Mouse (Mus musculus) limb, embryonic 14.5 days (tissue): ENCODE results near the gene Lgr5. TPM values are rescaled to one million over a fixed set of nuclear protein-coding genes. Genes with fewer than 3 reads are reported as not detected.

Source experiments
- ATAC-seq: fragments of 200-750 bp; cut with Nextera tagmentation; 2 replicates; pipeline ENCODE4 v1.8.0; 2017; ENCODE audit warnings: low read depth, moderate number of reproducible peaks, moderate TSS enrichment; ENCODE audit not compliant: low FRiP score
- DNase-seq: peaks from one replicate; pipeline ENCODE4 v3.0.0-alpha.2; 2015; ENCODE audit warnings: low spot score
- H3K27ac ChIP-seq: fragments of 300-500 bp; sonication (generic); replicated peaks from 2 replicates; pipeline ENCODE4 v1.5.1; 2014; ENCODE audit warnings: low read depth, mild to moderate bottlenecking, low read length, moderate library complexity, mixed read lengths
- H3K27me3 ChIP-seq: fragments of 300-500 bp; sonication (generic); 2 replicates; pipeline ENCODE4 v1.6.1; 2014; ENCODE audit warnings: low read length, mixed read lengths; ENCODE audit not compliant: control insufficient read depth, insufficient read depth
- H3K36me3 ChIP-seq: fragments of 300-500 bp; sonication (generic); 2 replicates; pipeline ENCODE4 v1.6.1; 2014; ENCODE audit warnings: mild to moderate bottlenecking, low read length, moderate library complexity, mixed read lengths; ENCODE audit not compliant: control insufficient read depth, insufficient read depth
- H3K4me1 ChIP-seq: fragments of 300-500 bp; sonication (generic); 2 replicates; pipeline ENCODE4 v1.6.1; 2014; ENCODE audit warnings: antibody characterized with exemption, low read length, mixed read lengths; ENCODE audit not compliant: control insufficient read depth, insufficient read depth
- H3K4me2 ChIP-seq: fragments of 300-500 bp; sonication (generic); replicated peaks from 2 replicates; pipeline ENCODE4 v1.6.1; 2014; ENCODE audit warnings: low read depth, mild to moderate bottlenecking, low read length, moderate library complexity; ENCODE audit not compliant: severe bottlenecking
- H3K4me3 ChIP-seq: fragments of 300-500 bp; sonication (generic); replicated peaks from 2 replicates; pipeline ENCODE4 v1.5.1; 2014; ENCODE audit warnings: low read length
- H3K9ac ChIP-seq: fragments of 300-500 bp; sonication (generic); 2 replicates; pipeline ENCODE4 v1.6.1; 2014; ENCODE audit warnings: mild to moderate bottlenecking, low read depth, low read length, moderate library complexity; ENCODE audit not compliant: severe bottlenecking
- H3K9me3 ChIP-seq: fragments of 300-500 bp; sonication (generic); 2 replicates; pipeline ENCODE4 v1.6.1; 2016; ENCODE audit warnings: low read length; ENCODE audit not compliant: control insufficient read depth
- POLR2A ChIP-seq: fragments of 200-500 bp; IDR thresholded peaks from 2 replicates; pipeline ENCODE4 v1.8.0; 2012; ENCODE audit warnings: inconsistent platforms, mild to moderate bottlenecking, moderate library complexity, borderline replicate concordance; ENCODE audit not compliant: insufficient read depth, insufficient read length; ENCODE audit errors: extremely low read depth
- WGBS: fragments of 180-500 bp; shearing (Covaris S2); extraction: QIAGEN DNeasy Blood & Tissue Kit; methylation state at CpG from one replicate; pipeline ENCODE4 v1.1.7; 2014; 5-methylcytosine and 5-hydroxymethylcytosine counted together
- polyA plus RNA-seq, 2 experiments: library from polyadenylated mRNA; depleted of rRNA in 1 of 2; stranded (reverse) in 1 of 2; unstranded in 1 of 2; fragments of >200 nt; fragmentation: Nextera tagmentation in 1 of 2; extraction: Ambion mirVana in 1 of 2; gene quantifications; 2 replicates each; pipeline versions ENCODE4 v1.2.1 to v1.2.3; 2012 to 2014

Gene Lgr5
- polyA plus RNA-seq, 2 experiments: 9.6 to 12.2 TPM

DNA sequence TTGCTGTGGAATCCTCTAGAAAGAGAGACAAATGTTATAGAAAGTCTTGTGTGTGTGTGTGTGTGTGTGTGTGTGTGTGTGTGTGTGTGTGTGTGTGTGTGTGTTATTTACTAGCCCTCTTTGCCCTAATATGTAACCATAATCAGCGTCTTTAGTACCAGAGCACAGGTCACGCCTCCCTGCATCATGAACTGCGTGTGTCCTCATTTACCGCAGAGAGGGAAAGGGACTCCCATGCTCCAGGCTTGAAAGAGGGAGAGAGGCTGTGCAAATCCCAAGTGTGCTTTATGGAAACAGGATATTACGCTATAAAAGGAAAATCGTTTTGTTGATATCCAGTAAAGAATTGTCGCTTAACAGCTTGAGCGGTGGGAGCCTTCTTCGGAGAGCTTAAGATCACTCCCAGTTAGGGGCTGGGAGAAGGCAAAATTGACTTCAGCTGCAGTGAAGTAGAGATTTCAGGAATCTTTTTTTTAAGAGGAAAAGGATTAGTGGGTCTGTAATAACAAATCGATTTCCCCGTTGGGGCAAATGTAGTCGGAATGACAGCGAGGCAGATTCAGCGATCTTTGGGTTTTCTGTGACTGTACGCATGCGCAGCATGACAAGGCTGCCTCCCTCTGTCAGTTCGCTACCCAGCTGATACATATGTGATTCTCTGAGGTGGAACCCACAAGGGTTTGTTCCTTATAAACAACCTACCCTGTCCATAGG, 116.8 kb downstream of the Lgr5 start:
- no peak for ATAC-seq
- peak; percentile 23 for DNase-seq

DNA sequence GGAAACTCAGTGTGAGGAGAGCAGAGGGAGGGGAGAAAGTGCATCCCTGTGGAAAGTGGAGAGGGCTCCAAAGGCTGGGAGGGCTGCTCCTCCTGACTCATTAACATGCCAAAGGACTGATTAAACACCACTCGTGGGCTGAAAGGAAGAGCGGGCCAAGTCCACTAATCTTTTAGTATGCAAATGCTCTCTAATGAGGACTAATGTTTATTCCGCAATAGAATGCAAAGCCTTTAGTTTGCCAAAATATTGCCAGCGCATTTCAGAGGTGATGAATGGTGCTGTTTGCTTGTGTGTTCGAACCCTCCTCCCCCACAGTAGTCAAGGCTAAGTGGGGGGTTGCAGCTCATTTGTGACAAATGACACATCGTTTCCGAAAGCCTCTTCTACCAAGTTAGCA, 118.5 kb downstream of the Lgr5 start:
- TF ChIP-seq POLR2A: no peak
- H3K27me3 ChIP-seq: 0 out of 2 replicates have a peak, but pooled peaks cover 8% of the 10 kb centered on the region
- DNase-seq (no peak), ATAC-seq (no peak)
- H3K4me1 ChIP-seq: no peaks in the 10 kb centered on the region
- 30% methylated on average over 7 of the region's 7 CpGs for WGBS
- H3K9ac ChIP-seq: no peak overlapping the region
- H3K27ac ChIP-seq: no peak overlapping the region
- no peaks in the 10 kb centered on the region for H3K9me3 ChIP-seq
- no peaks in the 10 kb centered on the region for H3K36me3 ChIP-seq
- no peak overlapping the region for H3K4me3 ChIP-seq
- no peak overlapping the region for H3K4me2 ChIP-seq

More for the DNA sequence above, 116.8 kb downstream of the Lgr5 start:
- Histone ChIP-seq H3K27me3 (0 out of 2 replicates have a peak, but pooled peaks cover 8% of the 10 kb centered on the region), H3K9ac (0 out of 2 replicates have a peak overlapping the region, but pooled peaks have one; percentile 1), H3K4me1 (no peaks in the 10 kb centered on the region), H3K36me3 (no peaks in the 10 kb centered on the region), H3K9me3 (no peaks in the 10 kb centered on the region), H3K27ac (no peak overlapping the region), H3K4me2 (peak overlapping the region; percentile 38), H3K4me3 (peak overlapping the region; percentile 28)
- TF ChIP-seq POLR2A: no peak
- WGBS: 29% methylated on average over 17 of the region's 17 CpGs

DNA sequence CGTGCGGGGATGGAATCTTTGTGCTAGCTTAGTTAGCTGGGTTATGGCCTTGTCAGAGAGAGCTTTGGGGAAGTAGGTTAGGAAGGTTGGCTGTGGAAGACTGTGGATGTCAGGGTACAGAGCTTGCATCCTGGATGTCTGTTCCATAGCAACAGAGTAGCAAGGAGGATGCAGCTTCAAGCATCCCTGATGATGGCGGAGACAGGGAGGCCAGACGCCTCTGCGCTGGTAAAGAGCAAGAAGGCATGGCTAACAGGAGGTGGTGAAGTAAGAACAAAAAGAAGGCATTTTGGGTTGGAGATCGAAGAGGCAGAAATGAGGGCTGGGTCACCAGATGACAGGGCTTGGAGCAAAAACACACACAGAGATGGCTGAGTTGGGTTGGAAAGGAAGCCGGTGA, 118.9 kb downstream of the Lgr5 start:
- 0 out of 2 replicates have a peak, but pooled peaks cover 8% of the 10 kb centered on the region for H3K27me3 ChIP-seq
- ATAC-seq (no peak), DNase-seq (no peak)
- H3K4me3 ChIP-seq: no peak overlapping the region
- no peak overlapping the region for H3K4me2 ChIP-seq
- H3K4me1 ChIP-seq: no peaks in the 10 kb centered on the region
- TF ChIP-seq POLR2A: no peak
- no peaks in the 10 kb centered on the region for H3K9me3 ChIP-seq
- no peak overlapping the region for H3K27ac ChIP-seq
- 58% methylated on average over 7 of the region's 7 CpGs for WGBS
- no peaks in the 10 kb centered on the region for H3K36me3 ChIP-seq
- H3K9ac ChIP-seq: no peak overlapping the region

DNA sequence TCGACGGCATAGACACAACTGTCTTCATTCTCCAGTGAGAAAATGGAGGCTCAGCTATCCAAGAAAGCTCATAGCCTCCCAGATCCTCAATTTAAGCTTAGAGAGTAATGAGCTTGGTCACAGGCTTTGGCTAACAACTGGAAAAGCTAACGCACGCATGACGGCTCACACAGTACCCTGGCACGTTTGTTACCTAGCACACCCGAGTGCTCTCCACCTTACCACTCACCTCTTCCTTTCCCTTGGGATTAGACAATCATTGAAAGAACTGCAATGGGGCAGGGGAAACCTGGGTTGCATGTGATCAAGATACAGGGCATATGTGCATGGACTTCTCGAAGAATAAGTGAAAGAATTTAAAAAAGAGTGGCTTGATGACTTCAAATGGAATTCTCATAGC, 119.6 kb downstream of the Lgr5 start:
- Histone ChIP-seq H3K9me3 (no peaks in the 10 kb centered on the region), H3K9ac (no peak overlapping the region), H3K27me3 (0 out of 2 replicates have a peak, but pooled peaks cover 8% of the 10 kb centered on the region), H3K4me3 (no peak overlapping the region), H3K4me1 (no peaks in the 10 kb centered on the region), H3K36me3 (no peaks in the 10 kb centered on the region), H3K27ac (no peak overlapping the region), H3K4me2 (no peak overlapping the region)
- 91% methylated on average over 8 of the region's 8 CpGs for WGBS
- ATAC-seq (no peak), DNase-seq (no peak)
- no peak for TF ChIP-seq POLR2A

DNA sequence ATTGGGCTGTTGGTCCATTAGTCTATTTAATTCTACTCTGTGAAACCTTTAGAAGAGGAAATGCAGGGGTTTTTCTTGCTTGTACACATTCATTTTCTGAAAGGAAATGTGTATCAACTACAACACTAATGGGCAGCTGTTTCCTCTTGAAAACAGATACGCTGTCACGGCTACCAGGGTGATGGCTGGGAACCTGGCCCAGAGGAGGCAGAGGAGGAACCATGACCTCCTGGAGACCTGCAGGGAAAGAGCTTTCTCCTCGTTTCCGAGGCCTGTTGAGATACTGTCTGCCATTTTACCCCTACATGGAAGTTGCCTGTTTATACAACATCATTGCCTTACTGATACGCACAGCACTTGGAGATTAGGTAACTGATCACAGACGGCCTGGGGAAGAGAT, 121.8 kb downstream of the Lgr5 start:
- Histone ChIP-seq H3K4me1 (no peaks in the 10 kb centered on the region), H3K36me3 (no peaks in the 10 kb centered on the region), H3K4me3 (no peak overlapping the region), H3K27me3 (0 out of 2 replicates have a peak, but pooled peaks cover 8% of the 10 kb centered on the region), H3K9ac (no peak overlapping the region), H3K9me3 (no peaks in the 10 kb centered on the region), H3K27ac (no peak overlapping the region), H3K4me2 (no peak overlapping the region)
- DNase-seq (no peak), ATAC-seq (no peak)
- no peak for TF ChIP-seq POLR2A
- WGBS: 54% methylated on average over 6 of the region's 6 CpGs
